In the genomic region with DNA sequence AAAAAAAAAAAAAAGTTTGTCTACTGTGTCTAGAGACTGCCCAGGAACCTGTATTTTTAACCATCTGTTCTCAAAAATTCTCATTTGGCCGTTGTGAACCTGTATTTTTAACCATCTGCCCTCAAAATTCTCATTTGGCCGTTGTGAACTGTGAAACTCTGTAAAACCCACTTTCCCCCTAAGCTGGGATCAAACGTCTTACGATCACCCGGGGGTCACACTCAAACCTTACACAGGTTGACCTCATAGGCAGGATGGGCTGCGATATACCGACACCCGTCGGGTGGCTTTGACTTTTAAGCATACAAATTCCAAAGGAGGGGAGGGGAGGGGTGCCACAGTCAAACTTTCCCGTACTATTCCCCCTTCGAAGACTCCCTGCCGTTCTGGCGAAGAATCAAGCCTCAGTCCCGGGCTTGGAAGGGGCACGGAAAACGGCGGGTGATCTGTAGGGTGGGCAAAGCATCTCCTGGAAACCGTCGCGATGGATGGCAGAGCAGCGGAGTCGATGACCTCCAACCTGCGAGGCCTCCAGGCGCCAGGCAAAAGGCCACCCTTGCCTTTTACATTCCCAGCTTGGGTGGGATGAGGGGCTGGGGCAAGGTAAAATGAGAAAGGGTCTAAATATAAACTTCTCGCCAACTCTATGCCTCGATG, we compare ENCODE assay signal across 8 mouse cellular contexts. TPM values are rescaled to one million over a fixed set of nuclear protein-coding genes. Genes with fewer than 3 reads are reported as not detected.
A peak's percentile ranks its signal among the peaks of the same experiment; 100 is the strongest.
DNase-seq lines count a peak whose midpoint lies in the region; ATAC-seq and TF ChIP-seq lines count a peak whose summit lies in the region.

No protein-coding gene starts in this region.

- H3K27me3 ChIP-seq in G1E (ENCODE audit: insufficient read depth, low read length) = no peaks in the 10 kb centered on the region
- H3K27me3 ChIP-seq in embryonic facial prominence, embryonic 15.5 days = no peaks in the 10 kb centered on the region
- H3K27me3 ChIP-seq in kidney, postnatal 0 days (ENCODE audit: insufficient read depth, low read length) = no peaks in the 10 kb centered on the region
- no peaks in the 10 kb centered on the region for H3K27me3 ChIP-seq in neural tube, embryonic 11.5 days (ENCODE audit: control insufficient read depth, insufficient read depth, low read length)

- H3K4me1 ChIP-seq in G1E (ENCODE audit: insufficient read depth, low read depth, low read length) = peaks cover 80% of the 10 kb centered on the region
- H3K4me1 ChIP-seq in embryonic facial prominence, embryonic 15.5 days = peaks cover 66% of the 10 kb centered on the region
- peaks cover 48% of the 10 kb centered on the region for H3K4me1 ChIP-seq in kidney, postnatal 0 days (replicated peaks; ENCODE audit: insufficient read depth, low read length)
- H3K4me1 ChIP-seq in neural tube, embryonic 11.5 days (ENCODE audit: control insufficient read depth, insufficient read depth, low read length) = peaks cover 21% of the 10 kb centered on the region

- WGBS in embryonic facial prominence, embryonic 15.5 days = 1% methylated on average over 26 of the region's 26 CpGs
- under 1% methylated on average over 26 of the region's 26 CpGs for WGBS in kidney, postnatal 0 days
- 3% methylated on average over 26 of the region's 26 CpGs for WGBS in neural tube, embryonic 11.5 days

- H3K4me2 ChIP-seq in embryonic facial prominence, embryonic 15.5 days (replicated peaks) = peak overlapping the region; percentile 80
- H3K4me2 ChIP-seq in kidney, postnatal 0 days (ENCODE audit: low read length) = peak overlapping the region; percentile 67
- peak overlapping the region; percentile 87 for H3K4me2 ChIP-seq in neural tube, embryonic 11.5 days (ENCODE audit: low read depth)

- no peak for ATAC-seq in G1E (ENCODE audit: extremely low read depth, insufficient number of reproducible peaks, low FRiP score, poor library complexity, severe bottlenecking)
- no peak for ATAC-seq in embryonic facial prominence, embryonic 15.5 days (ENCODE audit: insufficient number of reproducible peaks, low FRiP score, low TSS enrichment, low read depth)
- no peak for ATAC-seq in kidney, postnatal 0 days (replicated peaks; ENCODE audit: low FRiP score, low read depth)
- ATAC-seq in neural tube, embryonic 11.5 days (ENCODE audit: insufficient read depth, low FRiP score, low TSS enrichment) = no peak
- no peak for ATAC-seq in megakaryocyte-erythroid progenitor cell, adult 5-6 weeks (replicated peaks; ENCODE audit: low FRiP score, low TSS enrichment, poor library complexity, severe bottlenecking)

- peak overlapping the region; percentile 99 for H3K27ac ChIP-seq in embryonic facial prominence, embryonic 15.5 days (replicated peaks)
- H3K27ac ChIP-seq in kidney, postnatal 0 days = peak overlapping the region; percentile 96
- H3K27ac ChIP-seq in neural tube, embryonic 11.5 days (ENCODE audit: low read depth, low read length) = peak overlapping the region; percentile 92; the same call in 1 of the 2 replicates

- H3K9ac ChIP-seq in embryonic facial prominence, embryonic 15.5 days = peak overlapping the region; percentile 95
- H3K9ac ChIP-seq in kidney, postnatal 0 days (ENCODE audit: low read depth, low read length) = peak overlapping the region; percentile 96
- peak overlapping the region; percentile 97 for H3K9ac ChIP-seq in neural tube, embryonic 11.5 days (ENCODE audit: low read length)

- peak; percentile 27 for DNase-seq in kidney, adult 11 months
- DNase-seq in kidney, postnatal 14 days = no peak
- DNase-seq in G1E (ENCODE audit: low spot score) = no peak
- DNase-seq in kidney, postnatal 0 days (ENCODE audit: low spot score) = no peak
- peak; percentile 40 for DNase-seq in neural tube, embryonic 11.5 days (ENCODE audit: low spot score)
- no peak for DNase-seq in urinary bladder, postnatal 36 days (ENCODE audit: low spot score in 2 of 2)

- no peak for TF ChIP-seq CTCF in G1E (IDR thresholded peaks at IDR 0.05; ENCODE audit: low read depth, low read length)
- TF ChIP-seq CTCF in kidney, postnatal 0 days (IDR thresholded peaks at IDR 0.05; ENCODE audit: low read depth) = no peak

- H3K4me3 ChIP-seq in G1E (ENCODE audit: low read depth, low read length) = peak overlapping the region; percentile 97
- peak overlapping the region; percentile 99 for H3K4me3 ChIP-seq in embryonic facial prominence, embryonic 15.5 days (replicated peaks)
- peak overlapping the region; percentile 93 for H3K4me3 ChIP-seq in kidney, postnatal 0 days (replicated peaks; ENCODE audit: low read depth, low read length)
- H3K4me3 ChIP-seq in neural tube, embryonic 11.5 days (ENCODE audit: low read depth, low read length) = peak overlapping the region; percentile 98

- no peaks in the 10 kb centered on the region for H3K9me3 ChIP-seq in G1E (replicated peaks)
- no peaks in the 10 kb centered on the region for H3K9me3 ChIP-seq in embryonic facial prominence, embryonic 15.5 days (replicated peaks)
- H3K9me3 ChIP-seq in kidney, postnatal 0 days (replicated peaks; ENCODE audit: low read length) = no peaks in the 10 kb centered on the region
- H3K9me3 ChIP-seq in neural tube, embryonic 11.5 days (ENCODE audit: control insufficient read depth, low read length) = no peaks in the 10 kb centered on the region

- peaks cover 43% of the 10 kb centered on the region for H3K36me3 ChIP-seq in G1E (replicated peaks)
- no peaks in the 10 kb centered on the region for H3K36me3 ChIP-seq in embryonic facial prominence, embryonic 15.5 days
- no peaks in the 10 kb centered on the region for H3K36me3 ChIP-seq in kidney, postnatal 0 days (ENCODE audit: insufficient read depth, low read length)
- no peaks in the 10 kb centered on the region for H3K36me3 ChIP-seq in neural tube, embryonic 11.5 days (ENCODE audit: control insufficient read depth, insufficient read depth, low read length)

RNA-seq across cellular contexts. Expression of gene Mlec, which starts 0.9 kb away (rescaled TPM):
- total RNA-seq in G1E (2014; fragmentation: Nextera tagmentation) (191 and 201 TPM in 2 replicates), G1E (2017) (198 and 202 TPM in 2 replicates)
- polyA plus RNA-seq in G1E (2012) = 105 and 119 TPM in 2 replicates
- polyA plus RNA-seq in embryonic facial prominence, embryonic 15.5 days (2015; fragmentation: Nextera tagmentation; extraction: Ambion mirVana) = 95.1 and 98.4 TPM in 2 replicates
- 43.6 and 44.4 TPM in 2 replicates for polyA plus RNA-seq in kidney, postnatal 0 days (2015; fragmentation: Nextera tagmentation; extraction: Ambion mirVana)
- 50.1 and 56.9 TPM in 2 replicates for polyA plus RNA-seq in neural tube, embryonic 11.5 days (2014; fragmentation: Nextera tagmentation; extraction: Ambion mirVana)
- 86.1 and 86.4 TPM in 2 replicates for total RNA-seq in megakaryocyte-erythroid progenitor cell, adult 5-6 weeks (2014; fragmentation: Nextera tagmentation)
- total RNA-seq in megakaryocyte-erythroid progenitor cell, adult 5-6 weeks (2017) = 101 and 113 TPM in 2 replicates

RNA-seq across cellular contexts. Expression of gene Unc119b, which starts 22.3 kb away (rescaled TPM):
- total RNA-seq in G1E (2014; fragmentation: Nextera tagmentation) (12.2 and 12.5 TPM in 2 replicates), G1E (2017) (14.3 and 16.0 TPM in 2 replicates)
- polyA plus RNA-seq in G1E (2012) = 32.8 and 32.9 TPM in 2 replicates
- polyA plus RNA-seq in embryonic facial prominence, embryonic 15.5 days (2015; fragmentation: Nextera tagmentation; extraction: Ambion mirVana) = 41.0 and 42.2 TPM in 2 replicates
- polyA plus RNA-seq in kidney, postnatal 0 days (2015; fragmentation: Nextera tagmentation; extraction: Ambion mirVana) = 40.8 and 42.7 TPM in 2 replicates
- 67.7 and 73.4 TPM in 2 replicates for polyA plus RNA-seq in neural tube, embryonic 11.5 days (2014; fragmentation: Nextera tagmentation; extraction: Ambion mirVana)
- 13.8 and 15.5 TPM in 2 replicates for total RNA-seq in megakaryocyte-erythroid progenitor cell, adult 5-6 weeks (2014; fragmentation: Nextera tagmentation)
- total RNA-seq in megakaryocyte-erythroid progenitor cell, adult 5-6 weeks (2017) = 7.1 and 12.7 TPM in 2 replicates

RNA-seq across cellular contexts. Expression of gene Cabp1, which starts 37.1 kb away (rescaled TPM):
- total RNA-seq in G1E (2014; fragmentation: Nextera tagmentation) (not detected in 2 replicates), G1E (2017) (0.06 and 0.27 TPM in 2 replicates)
- polyA plus RNA-seq in G1E (2012) = not detected in 2 replicates
- polyA plus RNA-seq in embryonic facial prominence, embryonic 15.5 days (2015; fragmentation: Nextera tagmentation; extraction: Ambion mirVana) = 2.6 and 3.0 TPM in 2 replicates
- polyA plus RNA-seq in kidney, postnatal 0 days (2015; fragmentation: Nextera tagmentation; extraction: Ambion mirVana) = 0.87 and 1.2 TPM in 2 replicates
- 11.4 and 12.3 TPM in 2 replicates for polyA plus RNA-seq in neural tube, embryonic 11.5 days (2014; fragmentation: Nextera tagmentation; extraction: Ambion mirVana)
- not detected in 2 replicates for total RNA-seq in megakaryocyte-erythroid progenitor cell, adult 5-6 weeks (2014; fragmentation: Nextera tagmentation)
- not detected in 2 replicates for total RNA-seq in megakaryocyte-erythroid progenitor cell, adult 5-6 weeks (2017)

RNA-seq across cellular contexts. Expression of gene Acads, which starts 37.9 kb away (rescaled TPM):
- total RNA-seq in G1E (2014; fragmentation: Nextera tagmentation) = 23.4 and 28.1 TPM in 2 replicates
- total RNA-seq in G1E (2017) = 23.0 and 26.3 TPM in 2 replicates
- 62.6 and 63.4 TPM in 2 replicates for polyA plus RNA-seq in G1E (2012)
- 47.8 and 48.2 TPM in 2 replicates for polyA plus RNA-seq in embryonic facial prominence, embryonic 15.5 days (2015; fragmentation: Nextera tagmentation; extraction: Ambion mirVana)
- polyA plus RNA-seq in kidney, postnatal 0 days (2015; fragmentation: Nextera tagmentation; extraction: Ambion mirVana) = 105 and 117 TPM in 2 replicates
- polyA plus RNA-seq in neural tube, embryonic 11.5 days (2014; fragmentation: Nextera tagmentation; extraction: Ambion mirVana) = 27.7 and 31.3 TPM in 2 replicates
- total RNA-seq in megakaryocyte-erythroid progenitor cell, adult 5-6 weeks (2014; fragmentation: Nextera tagmentation) = 39.6 and 50.3 TPM in 2 replicates
- 19.2 and 24.8 TPM in 2 replicates for total RNA-seq in megakaryocyte-erythroid progenitor cell, adult 5-6 weeks (2017)

RNA-seq across cellular contexts. Expression of gene Gm10401, which starts 59.0 kb away (rescaled TPM):
- not detected in 2 replicates for total RNA-seq in G1E (2014; fragmentation: Nextera tagmentation)
- total RNA-seq in G1E (2017) = 0.46 and 0.49 TPM in 2 replicates
- not detected in 2 replicates for polyA plus RNA-seq in G1E (2012)
- polyA plus RNA-seq in embryonic facial prominence, embryonic 15.5 days (2015; fragmentation: Nextera tagmentation; extraction: Ambion mirVana) = 39.7 and 50.0 TPM in 2 replicates
- polyA plus RNA-seq in kidney, postnatal 0 days (2015; fragmentation: Nextera tagmentation; extraction: Ambion mirVana) = 26.6 and 31.3 TPM in 2 replicates
- 27.2 and 29.5 TPM in 2 replicates for polyA plus RNA-seq in neural tube, embryonic 11.5 days (2014; fragmentation: Nextera tagmentation; extraction: Ambion mirVana)
- not detected in 2 replicates for total RNA-seq in megakaryocyte-erythroid progenitor cell, adult 5-6 weeks (2014; fragmentation: Nextera tagmentation)
- 6.0 TPM in 1 of 2 replicates, not detected in the other for total RNA-seq in megakaryocyte-erythroid progenitor cell, adult 5-6 weeks (2017)

Comparison
In these comparisons a context has a peak if more than half of its experiments do, and no peak if none do; other contexts are left out.
1. DNase-seq: peak in kidney, adult 11 months (single experiment) and neural tube, embryonic 11.5 days (single experiment); none in kidney, postnatal 14 days (single experiment), G1E (single experiment), kidney, postnatal 0 days (single experiment) and urinary bladder, postnatal 36 days (0 of 2).
2. Peak in every context shown above with its lines, with median percentiles within 50 percentile points of each other: H3K4me3 ChIP-seq, H3K27ac ChIP-seq, H3K4me2 ChIP-seq and H3K9ac ChIP-seq.